Mouse (Mus musculus) Muller cell, postnatal 12 days (primary cell): ENCODE data around the gene Synrg.
A peak's percentile ranks its signal among the peaks of the same experiment; 100 is the strongest.

Experiments used
- DNase-seq: peaks from one replicate; pipeline ENCODE4 v3.0.0-alpha.2; 2015; ENCODE audit errors: inconsistent ontology term

Gene Synrg

GRCm38 (mm10) chr11:84040621-84041020, 76.4 kb downstream of the Synrg start:
- no peak for DNase-seq

- DNase-seq = peak; percentile 88
Measured at GRCm38 (mm10) chr11:84042808-84043762, 78.9 kb downstream of the Synrg start.

GRCm38 (mm10) chr11:84044988-84045387, 80.8 kb downstream of the Synrg start:
- no peak for DNase-seq

- no peak for DNase-seq
Measured at GRCm38 (mm10) chr11:84047270-84047669, 83.0 kb downstream of the Synrg start.

GRCm38 (mm10) chr11:84048411-84048810, 84.2 kb downstream of the Synrg start:
- DNase-seq = no peak

GRCm38 (mm10) chr11:84053055-84053454, 88.8 kb downstream of the Synrg start:
- DNase-seq = no peak

GRCm38 (mm10) chr11:84053524-84054163, 89.4 kb downstream of the Synrg start:
- DNase-seq = no peak

- no peak for DNase-seq
Measured at GRCm38 (mm10) chr11:84057418-84057817, 93.2 kb downstream of the Synrg start.

- no peak for DNase-seq
Measured at GRCm38 (mm10) chr11:84059784-84060183, 95.6 kb downstream of the Synrg start.

GRCm38 (mm10) chr11:84060635-84061034, 96.4 kb downstream of the Synrg start:
- DNase-seq = no peak

GRCm38 (mm10) chr11:84061881-84062280, 97.7 kb downstream of the Synrg start:
- no peak for DNase-seq

GRCm38 (mm10) chr11:84062805-84063204, 98.6 kb downstream of the Synrg start:
- no peak for DNase-seq

- no peak for DNase-seq
Measured at GRCm38 (mm10) chr11:84063631-84064209, 99.5 kb downstream of the Synrg start.

- peak; percentile 52 for DNase-seq
Measured at GRCm38 (mm10) chr11:84066071-84066481, 101.8 kb downstream of the Synrg start.

GRCm38 (mm10) chr11:84066927-84067645, 102.9 kb downstream of the Synrg start:
- DNase-seq = peak; percentile 80

- peak; percentile 58 for DNase-seq
Measured at GRCm38 (mm10) chr11:84067720-84068190, 103.5 kb downstream of the Synrg start.

GRCm38 (mm10) chr11:84068191-84069033, 104.2 kb downstream of the Synrg start:
- peak; percentile 77 for DNase-seq

GRCm38 (mm10) chr11:84069034-84069370, 104.8 kb downstream of the Synrg start, which contains the start of gene Dusp14:
TSS of gene Dusp14 (minus strand) at chr11:84069261.
- no peak for DNase-seq

- DNase-seq = peak; percentile 11
Measured at GRCm38 (mm10) chr11:84072904-84073651, 108.8 kb downstream of the Synrg start.
